Mouse (Mus musculus): Measurements from ENCODE around the gene Ccr9.
"Not testable (repeated sequence)": the region's sequence is repeated elsewhere in the genome, so short reads cannot be mapped to it uniquely, and the experiment has no call there.

Gene Ccr9

DNA sequence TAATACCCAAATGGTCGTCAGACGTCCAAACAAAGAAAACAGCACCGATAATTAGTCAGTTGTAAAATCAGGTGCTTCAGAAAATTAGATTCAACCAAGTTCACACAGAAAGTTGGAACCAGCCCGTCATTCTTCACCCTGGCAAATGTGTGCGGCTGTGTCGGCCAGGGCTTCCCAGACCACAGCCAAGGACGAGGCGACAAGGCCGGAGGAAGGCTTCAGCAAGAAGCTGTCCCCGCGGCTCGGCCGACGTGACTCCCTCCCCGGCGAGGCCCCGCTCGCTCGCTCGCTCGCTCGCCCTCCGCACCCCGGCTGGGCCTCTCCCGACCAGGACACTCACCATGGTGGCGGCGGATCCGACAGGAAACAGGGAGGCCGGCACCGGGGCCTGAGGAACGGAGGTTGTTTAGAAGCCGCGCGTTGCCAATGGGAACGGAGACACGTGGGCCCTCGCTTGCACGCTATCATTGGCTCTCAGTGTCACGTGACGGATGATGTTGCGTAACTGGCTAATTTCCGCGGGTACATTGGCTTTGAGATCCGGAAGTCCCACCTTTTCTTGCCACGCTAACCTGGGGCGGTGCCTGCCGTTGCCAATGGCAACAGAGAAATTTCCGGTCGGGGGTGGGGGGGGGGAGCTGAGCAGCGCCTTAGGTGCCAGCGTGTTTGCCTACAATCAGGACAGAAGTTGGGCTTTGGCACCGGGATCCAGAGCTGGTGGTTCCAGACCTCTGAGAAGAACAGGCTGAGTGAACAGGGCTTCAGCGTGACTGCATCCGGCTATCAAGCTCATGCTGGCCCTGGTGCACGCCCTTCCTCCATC is 39.2 kb downstream of the Ccr9 start, which contains the start of gene Lztfl1:
Gene Lztfl1, minus strand, starts transcription at position 512 of the 823 bp plus-strand sequence.
- DNase-seq, result peak; percentile 98 to 99

DNA sequence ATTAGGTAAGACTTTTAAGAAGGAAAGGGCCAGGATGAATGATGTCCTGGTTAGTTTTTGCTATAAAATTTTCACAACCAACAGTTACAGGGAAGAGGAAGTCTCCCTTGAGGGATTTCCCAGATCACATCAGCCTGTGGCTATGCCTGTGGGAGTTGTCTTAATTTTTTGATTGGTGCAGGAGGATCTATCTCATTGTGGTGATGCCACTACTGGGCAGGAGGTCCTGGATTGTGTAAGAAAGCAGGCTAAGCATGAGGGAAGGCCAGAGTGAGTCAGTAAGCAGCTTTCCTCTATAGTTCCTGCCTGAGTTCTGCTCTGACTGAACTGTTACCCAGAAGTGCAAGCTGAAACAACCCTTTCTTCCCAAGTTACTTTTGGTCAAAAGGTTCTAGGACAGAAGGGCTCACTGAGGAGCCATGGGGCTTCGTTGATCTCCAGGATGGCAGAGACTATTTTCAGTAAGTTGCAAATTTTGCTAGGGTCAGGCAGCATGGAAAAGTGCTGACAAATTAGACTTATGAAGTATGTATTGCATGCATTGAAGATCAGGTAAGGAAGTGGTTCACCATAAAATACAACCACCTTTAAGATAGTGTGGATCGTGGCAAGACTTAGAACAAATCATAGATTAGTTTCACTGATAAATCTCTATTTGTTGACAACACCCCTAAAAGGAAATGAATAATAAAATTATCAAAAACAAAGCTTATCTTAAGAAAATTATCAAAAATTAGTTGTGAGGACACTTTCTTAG is 44.7 kb downstream of the Ccr9 start:
- DNase-seq, result no peak

DNA sequence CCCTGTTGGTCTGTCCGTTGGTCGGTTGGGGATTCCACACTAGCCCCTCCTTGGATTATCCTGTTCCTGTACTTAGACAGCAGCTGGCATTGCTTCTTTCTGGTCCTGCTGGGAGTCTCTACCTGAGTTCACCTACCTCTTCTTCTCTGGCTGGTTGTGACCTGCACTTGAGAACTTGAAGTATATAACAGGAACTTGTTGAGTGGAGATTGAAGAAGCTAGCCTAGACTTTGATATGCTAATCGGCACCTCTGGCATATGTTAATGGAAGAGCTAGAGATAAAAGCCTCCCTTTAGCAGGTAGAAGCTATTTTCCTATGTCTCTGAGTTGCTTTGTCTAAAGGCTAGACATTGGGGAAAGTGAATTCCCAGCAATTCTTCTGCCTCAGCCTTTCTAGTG is 53.0 kb downstream of the Ccr9 start:
- DNase-seq, result no peak

DNA sequence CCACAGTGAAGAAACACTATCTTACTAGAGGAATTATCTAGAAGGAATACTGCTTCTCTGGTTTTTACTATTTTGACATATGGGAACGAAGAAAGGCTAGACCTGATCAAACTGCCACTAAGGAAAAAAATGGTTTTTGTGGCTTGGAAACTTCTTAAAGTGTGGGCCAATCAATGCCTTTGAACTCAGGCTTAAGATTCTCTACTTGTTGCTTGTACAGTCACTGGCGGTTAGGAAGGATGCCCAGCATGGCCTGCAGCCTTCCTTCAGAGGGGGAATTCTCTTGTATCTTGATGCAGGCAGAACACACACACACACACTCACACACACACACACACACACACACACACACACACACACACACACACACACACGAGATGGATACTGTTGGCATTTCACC is 55.9 kb downstream of the Ccr9 start:
- DNase-seq, result no peak

DNA sequence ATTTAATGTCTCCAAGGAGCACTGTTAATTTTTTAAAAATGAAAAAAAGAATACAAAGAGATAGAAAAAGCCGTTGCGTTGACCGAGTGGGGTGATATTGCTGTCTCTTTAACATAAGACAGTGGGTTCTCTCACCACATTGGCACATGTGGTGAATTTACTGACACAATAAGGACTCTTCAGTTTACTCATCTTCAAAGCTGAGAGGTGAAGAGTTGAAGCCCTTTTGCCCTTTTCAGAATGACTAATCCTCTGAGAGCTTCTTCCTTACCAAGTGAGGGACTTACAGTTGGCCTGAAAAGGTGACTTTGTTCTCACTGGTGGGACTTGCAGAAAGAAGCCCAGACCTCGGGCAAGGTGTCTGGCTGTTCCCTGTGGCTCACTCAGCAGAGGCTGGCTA is 62.6 kb downstream of the Ccr9 start:
- no peak for DNase-seq

DNA sequence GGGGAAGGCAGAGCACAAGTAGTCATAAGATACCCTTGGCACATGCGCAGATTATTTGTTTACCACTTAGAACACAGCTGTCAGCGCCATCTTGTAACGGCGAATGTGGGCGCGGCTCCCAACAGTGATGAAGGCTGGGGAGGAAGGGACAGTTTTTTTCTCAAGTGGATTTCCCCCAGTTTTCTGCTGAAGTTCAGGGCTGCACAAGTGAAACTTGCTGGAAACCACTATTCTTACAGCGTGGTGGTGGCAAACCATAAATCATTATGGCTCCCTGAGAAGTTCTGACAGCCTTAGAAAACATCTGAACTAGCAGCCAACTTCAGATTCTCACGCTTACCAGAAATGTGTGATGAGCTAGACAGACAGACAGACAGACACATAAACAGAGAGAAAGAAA is 71.4 kb downstream of the Ccr9 start:
- not testable (repeated sequence) for DNase-seq

DNA sequence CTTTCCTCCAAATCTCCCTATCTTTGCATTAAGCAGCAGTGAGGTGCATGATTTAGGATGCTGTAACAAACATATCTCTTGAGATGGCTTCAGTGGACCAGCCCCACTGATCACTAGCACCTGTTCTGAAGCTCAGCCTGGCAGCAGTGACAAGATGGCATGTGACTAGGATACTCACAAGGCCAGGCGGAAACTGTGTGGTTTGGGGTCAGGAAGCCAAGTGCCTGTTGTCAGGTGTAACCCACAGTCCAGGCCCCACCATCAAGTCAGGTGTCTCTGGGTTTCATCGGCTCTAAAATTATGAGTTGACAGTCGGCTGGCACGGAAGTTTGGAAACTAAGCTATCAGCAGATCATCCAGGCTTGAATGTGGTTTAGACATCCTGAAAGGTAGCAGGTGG is 76.1 kb downstream of the Ccr9 start:
- DNase-seq, result no peak

DNA sequence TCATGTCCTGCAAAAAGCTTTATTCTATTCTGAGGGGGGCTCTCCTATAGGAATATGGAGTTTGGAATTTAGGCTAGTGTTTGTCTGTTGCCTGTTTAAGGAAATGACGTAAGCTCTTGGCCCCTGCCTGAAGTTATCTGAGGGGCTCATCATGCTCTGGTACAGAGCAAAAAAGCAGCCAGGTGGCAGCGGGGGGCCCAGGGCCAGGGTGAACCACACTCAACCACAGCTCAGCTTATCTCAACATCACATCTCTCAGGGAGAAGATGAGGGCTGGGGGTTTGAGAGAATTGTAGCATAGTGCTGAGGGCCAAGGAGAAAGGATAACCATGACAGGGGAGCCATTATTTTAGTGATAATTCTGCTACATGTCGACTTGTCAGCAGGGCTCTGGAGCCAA is 78.5 kb downstream of the Ccr9 start:
- DNase-seq, result no peak

DNA sequence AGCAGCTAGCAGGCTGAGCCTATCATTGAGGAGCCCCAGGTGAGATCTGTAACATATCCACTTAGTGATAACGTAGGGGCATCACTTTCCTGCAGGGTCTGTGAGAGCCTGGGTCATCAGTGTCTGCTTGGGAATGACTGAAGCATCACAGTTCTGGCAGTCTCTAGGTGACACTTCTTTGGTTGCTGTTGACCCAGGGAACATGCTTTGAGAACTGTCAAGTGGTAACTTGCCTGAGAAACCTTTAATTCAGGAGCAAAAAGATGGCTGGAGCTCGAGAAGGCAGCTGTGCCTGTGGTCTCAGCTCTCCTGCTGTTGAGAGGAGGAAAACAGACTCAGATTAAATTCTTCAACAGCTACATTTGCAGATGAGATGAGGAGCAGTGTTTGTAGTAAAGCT is 79.1 kb downstream of the Ccr9 start:
- DNase-seq, result no peak

DNA sequence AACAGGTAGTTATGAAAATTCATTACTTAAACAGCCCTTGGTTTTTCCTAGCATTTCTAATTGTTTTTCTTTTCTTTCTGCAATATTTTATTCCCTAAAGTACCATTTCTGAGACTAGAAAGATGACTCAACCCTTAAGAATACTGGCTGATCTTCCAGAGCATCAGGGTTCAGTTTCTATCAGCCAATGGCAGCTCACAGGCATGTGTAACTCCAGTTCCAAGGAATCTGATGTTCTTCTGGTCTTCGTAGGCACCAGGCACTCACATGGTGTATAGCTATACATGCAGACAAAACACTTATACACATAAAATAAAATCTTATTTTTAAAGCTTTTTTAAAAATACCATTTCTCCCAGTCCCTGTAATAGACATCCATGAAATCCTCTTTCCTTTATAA is 79.9 kb downstream of the Ccr9 start:
- no peak for DNase-seq

DNA sequence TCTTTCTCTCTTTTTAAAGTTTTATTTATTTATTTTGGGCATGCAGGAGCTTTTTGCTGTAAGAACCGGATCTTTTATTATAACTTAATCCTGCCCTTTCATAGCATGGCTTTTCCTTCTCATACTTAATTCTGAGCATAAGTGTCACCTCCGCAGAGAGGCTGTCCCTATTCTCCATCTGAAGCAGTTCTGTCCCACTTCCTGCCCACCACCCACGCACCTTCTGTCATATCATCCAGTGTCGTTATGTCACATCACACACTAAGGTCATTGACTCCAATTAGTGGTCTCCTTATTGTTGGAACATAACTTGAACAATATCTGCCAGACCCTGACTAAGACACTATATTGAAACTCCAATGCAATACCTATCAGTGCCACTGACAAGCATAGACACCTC is 80.4 kb downstream of the Ccr9 start:
- no peak for DNase-seq

DNA sequence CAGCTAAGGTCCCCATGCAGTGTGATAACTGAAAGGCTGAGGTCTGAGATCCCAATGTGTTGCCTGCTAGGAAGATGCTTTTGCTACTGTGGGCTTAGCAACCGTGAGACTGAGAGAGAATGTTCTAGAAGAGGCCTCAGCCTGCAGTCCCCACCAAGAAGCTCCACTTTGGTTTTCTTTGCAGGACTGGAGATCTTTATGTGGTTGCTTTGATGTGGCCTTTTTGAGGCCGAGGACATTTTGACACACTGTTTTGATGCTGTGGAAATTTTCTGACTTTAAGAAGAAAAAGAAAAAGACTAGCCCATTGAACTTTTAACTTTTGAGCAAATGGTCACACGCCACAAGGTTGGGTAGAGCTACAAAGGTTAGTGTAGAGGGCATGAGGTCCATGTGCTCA is 82.6 kb downstream of the Ccr9 start:
- no peak for DNase-seq

DNA sequence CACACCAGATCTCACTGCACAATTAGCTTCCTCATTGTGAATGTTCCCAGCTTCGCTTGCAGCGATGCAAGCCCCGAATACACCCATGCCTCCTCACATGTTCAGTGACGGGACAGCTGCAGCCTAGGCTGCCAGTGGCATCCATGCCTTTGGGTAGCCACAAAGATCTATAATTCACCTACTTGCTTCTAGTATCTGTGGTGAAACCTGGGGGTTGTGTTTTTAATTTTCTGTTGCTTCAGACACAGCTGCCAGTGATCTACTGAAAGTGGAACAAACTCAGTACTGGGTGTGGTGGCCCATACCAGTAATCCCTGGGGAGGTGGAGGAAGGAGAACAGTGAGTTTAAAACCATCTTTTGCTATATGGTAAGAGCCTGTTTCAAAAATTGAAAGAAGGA is 84.6 kb downstream of the Ccr9 start:
- DNase-seq, result no peak

DNA sequence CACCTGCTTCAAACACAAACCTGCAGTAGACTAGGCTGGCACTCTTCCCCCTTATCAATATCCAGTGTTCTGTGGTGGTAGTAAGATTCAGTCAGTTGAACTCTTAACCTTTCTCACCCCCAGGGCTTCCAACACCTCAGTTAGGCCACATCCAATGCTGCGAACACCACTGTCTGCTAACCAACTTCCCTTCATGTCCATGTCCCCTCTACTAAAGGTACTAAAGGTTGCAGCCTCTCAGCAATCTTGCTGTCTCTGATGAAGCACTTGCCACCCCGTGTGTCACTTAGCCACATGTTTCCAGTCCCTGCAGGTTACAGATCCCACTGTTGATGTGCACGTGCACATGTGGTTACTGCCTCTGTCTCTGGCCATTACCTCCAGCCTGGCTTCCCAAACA is 85.5 kb downstream of the Ccr9 start:
- DNase-seq, result no peak

DNA sequence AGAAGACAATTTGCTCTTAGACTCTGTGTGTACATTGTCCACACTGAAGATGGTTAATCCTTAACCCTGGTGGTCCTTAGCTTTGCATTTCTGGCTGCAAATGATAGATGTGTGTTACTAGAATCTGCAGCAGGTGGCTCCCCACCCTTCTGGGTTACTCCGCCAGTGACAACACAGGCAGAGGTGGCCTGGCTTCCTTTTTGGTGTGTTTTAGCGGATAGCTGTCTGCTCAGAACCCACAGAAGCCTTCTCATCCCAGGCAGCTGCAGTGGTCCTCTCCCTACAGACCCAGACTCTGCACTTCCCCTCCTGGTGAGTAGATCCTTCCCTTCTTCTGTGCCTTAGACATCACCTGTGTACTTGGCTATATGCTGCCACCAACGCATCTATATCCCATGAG is 88.8 kb downstream of the Ccr9 start:
- no peak for DNase-seq

DNA sequence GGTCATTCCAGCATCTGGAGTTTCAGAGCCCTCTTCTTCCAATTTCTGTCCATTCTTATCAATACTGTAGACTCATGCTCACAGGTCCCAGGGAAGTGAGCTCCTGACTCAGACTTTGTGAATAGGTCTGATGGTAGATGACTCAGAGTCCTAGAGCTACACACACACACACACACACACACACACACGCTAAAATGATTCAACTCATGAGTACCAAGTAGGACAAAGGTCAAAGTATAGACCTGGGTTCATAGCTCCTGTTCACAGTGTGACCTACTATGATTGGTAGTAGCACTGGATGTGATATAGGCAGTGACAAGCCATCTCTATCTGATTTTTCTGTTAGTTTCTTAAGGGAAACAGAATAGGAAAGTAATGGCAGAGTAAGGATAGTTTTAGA is 90.2 kb downstream of the Ccr9 start:
- peak in 1 of 2 experiments; percentile 19 for DNase-seq

DNA sequence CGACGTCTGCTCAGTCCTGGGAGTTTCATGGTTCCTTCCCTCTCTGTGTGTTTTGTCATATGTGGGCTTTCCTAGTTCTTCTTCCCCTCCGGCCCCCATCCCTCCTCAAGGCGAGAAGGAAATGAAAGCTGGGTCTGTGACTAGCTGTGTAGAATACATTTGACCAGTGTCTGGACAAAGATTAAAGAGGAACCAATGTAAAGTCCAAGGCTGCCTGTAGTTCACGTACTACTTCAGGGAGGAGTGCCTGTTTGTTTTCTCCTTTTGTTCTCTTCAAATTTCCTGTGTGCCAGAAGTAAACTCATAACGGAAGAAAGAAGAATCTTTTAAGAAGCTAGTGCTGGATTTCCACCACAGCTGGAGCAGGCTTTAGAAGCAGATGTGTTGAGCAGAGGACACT is 91.3 kb downstream of the Ccr9 start:
- DNase-seq, result peak in 1 of 2 experiments; percentile 2

DNA sequence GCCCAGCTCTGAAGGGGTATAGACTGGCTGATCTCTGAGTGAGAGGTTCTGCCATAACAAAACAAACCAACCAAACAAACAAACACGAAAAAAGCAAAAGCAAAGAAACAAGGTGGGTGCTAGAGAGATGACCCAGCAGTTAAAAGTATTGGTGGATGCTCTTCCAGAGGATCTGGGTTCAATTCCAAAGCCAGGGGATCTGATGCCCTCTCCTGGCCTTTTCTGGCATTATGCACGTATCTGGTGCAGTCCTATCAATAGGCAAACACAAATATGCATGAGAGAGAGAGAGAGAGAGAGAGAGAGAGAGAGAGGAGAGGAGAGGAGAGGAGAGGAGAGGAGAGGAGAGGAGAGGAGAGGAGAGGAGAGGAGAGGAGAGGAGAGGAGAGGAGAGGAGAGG is 95.1 kb downstream of the Ccr9 start:
- peak; percentile 7 to 44 for DNase-seq

DNA sequence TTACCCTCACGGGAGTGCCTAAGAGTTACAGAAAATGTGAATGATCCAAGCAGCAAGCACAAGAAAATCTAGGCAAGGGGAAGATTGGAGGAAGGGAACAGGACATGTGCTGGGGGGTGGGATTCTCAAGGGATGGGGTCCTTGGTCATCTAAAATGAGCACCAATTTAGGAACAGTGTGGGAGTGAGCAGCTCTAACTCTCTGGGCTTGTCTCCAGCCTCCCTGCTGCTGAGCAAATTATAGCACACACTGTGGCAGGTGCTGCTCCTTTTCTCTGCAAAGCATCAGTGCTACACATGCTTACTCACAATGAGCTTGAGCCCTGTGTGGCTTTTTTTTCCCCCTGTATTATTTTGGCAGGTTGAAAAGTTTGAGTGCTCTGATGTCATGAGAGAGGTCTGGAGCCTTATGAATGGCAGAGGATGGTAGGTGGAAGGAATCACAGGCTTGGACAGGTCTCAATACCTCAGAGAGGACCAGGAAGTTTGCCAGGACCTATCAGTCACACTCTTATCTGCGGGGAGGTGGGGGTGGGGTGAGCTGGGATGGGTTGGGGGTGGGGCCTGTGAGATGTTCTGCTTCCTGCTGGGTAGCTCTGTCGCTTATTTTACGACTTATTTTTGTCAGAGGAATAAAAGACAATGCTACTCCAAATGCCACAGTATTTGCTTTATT is 110.8 kb downstream of the Ccr9 start:
- DNase-seq, result no peak

DNA sequence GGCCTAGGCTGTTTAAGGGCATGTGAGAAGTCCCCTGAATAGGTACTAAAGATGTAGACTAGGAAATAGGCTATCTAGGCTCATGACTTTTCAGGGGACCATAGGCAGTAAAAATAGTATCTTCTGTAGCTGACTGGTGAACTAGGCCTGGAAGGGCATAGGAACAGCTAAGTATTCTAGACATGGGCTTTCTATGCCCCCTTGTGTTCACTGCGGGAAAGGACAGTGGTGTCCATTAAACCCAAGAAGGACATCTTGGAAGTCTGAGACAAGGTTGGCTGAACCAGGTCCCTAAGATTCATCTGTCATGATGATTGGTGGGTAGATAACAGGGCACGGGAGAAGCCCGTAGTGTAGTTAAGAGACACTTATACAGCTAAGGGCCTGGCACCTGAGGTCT is 117.9 kb downstream of the Ccr9 start:
- peak; percentile 37 to 59 for DNase-seq

DNA sequence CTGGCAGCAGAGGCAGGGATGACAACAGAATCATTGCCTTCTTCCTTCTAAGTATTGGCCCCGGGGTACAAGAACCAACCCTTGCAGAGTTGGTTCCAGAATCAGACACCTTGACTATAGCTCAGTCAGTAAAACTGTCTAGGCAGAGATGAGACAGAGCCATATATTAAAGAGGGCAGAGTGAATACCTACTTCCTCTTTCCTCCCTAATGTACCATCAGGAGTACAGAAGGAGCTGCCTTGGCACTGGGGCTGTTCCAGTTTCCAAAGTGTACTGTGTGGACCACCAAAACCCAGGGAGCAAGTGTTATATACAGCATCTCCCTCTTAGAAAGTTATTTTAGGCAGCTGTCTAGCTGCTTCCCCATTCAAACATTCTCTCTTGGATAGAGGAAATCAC is 123.3 kb downstream of the Ccr9 start:
- DNase-seq, result no peak

DNA sequence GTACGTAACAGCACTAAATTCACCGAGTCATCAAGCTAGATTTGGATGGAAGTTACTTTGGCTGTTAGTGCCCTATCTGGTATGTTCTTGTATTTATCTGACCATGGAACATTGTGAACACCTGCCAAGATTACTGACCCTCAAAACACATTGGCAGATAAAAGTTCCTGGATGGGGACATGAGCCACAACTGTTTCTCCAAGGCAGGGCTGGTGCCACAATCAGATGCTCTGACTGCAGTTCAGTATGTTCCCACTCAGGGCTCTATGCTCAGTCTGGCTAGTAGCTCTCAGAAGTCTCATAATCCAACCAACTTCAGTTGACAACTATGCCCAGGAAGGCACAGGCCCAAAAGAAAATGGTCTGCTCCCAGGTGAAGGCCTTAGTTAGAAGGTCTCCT is 124.2 kb downstream of the Ccr9 start:
- DNase-seq, result no peak

DNA sequence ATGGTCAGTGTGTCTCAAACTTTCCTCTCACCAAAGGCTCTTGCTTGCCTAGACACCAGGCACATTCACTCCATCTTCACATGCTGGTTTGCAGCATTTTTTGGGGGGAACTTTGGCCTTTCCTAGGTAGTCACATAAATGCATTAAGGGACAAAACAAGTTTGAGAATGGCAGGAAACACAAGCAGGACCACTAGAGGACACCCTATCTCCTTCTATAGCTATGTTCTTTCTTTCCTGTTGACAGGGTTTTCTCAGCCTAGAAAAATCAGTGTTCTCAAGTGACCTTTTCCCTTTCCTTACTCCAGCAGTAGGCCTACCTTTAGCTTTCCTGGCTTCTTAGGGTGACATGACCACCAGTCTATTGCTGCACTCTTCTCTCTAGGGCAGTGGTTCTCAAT is 124.7 kb downstream of the Ccr9 start:
- DNase-seq, result no peak

DNA sequence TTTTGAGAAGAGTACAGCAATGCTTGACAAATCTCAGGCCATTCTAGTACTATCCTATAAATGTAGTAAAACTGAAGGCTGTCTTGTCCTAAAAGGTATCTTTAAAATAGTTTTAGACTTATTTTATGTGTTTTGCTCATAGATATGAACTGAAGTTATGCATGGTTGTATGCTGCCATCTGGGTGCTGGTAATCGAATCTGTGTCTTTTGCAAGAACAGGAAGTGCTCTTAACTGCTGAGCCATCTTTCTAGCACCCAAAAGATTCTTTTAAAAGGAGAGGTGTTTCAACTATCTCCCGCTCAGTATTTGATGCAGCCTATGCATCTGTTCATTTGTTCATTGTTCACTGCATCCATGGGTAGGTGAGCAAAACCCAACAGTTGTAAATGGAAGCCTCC is 127.0 kb downstream of the Ccr9 start:
- no peak for DNase-seq

Data from kidney, postnatal 36 days (tissue).